Mouse (Mus musculus): ENCODE measurements around the gene Srrm4. TPM values are rescaled to one million over a fixed set of nuclear protein-coding genes. Genes with fewer than 3 reads are reported as not detected.
"Not testable (repeated sequence)": the region's sequence is repeated elsewhere in the genome, so short reads cannot be mapped to it uniquely, and the experiment has no call there.

The Srrm4 gene
- polyA plus RNA-seq, 1 experiment from 2014 or later, result 0.27 TPM

DNA sequence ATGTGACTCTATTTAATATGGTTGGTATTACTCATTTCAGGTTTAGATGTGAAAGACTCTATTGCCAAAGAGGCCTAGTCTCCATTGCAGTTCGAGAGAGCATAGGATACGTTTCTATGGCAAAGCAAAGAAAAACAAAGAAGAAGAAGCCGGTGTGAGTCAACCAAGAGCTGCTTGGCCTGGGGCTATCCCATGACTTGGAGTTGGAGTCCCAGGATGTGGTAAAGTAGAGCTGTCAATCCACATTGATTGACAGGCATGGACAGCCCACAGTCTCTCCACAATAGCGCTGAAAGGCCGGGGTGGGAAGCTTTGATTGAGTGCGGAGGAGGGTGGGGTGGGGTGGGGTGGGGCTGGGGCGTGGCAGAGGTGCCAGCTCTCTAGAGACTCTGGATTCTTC is 158.7 kb downstream of the Srrm4 start:
- H3K4me1 ChIP-seq, result no peaks in the 10 kb centered on the region
- WGBS, result 57% methylated on average over 7 of the region's 7 CpGs
- no peak overlapping the region for H3K4me2 ChIP-seq
- H3K9ac ChIP-seq, result no peak overlapping the region
- H3K4me3 ChIP-seq, result no peak overlapping the region
- no peaks in the 10 kb centered on the region for H3K36me3 ChIP-seq
- H3K9me3 ChIP-seq, result no peaks in the 10 kb centered on the region
- H3K27me3 ChIP-seq, result no peaks in the 10 kb centered on the region
- H3K27ac ChIP-seq, result no peak overlapping the region
- ATAC-seq (ENCODE audit: borderline replicate concordance, extremely low read depth, low FRiP score, low TSS enrichment), result no peak

DNA sequence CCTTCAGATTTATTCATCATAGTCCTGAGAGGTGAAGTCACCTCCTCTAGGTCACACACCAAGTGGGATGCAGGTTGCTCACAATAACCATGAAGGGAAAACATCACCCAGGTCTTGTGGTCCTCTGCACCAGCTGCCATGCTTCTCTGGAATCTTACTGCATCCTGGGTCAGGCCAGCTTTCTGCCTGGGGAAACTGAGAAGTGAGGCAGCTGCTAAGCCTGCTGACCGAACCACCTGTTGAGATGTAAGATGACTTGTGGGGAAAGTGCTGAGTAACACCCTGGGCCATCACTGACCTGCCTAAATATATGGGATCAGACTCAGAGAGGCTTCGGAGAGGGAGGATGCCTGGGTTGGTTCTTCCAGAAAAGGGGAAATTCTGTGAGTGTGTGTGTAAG is 164.9 kb downstream of the Srrm4 start:
- H3K36me3 ChIP-seq, result no peaks in the 10 kb centered on the region
- peaks cover 16% of the 10 kb centered on the region for H3K4me1 ChIP-seq
- no peak overlapping the region for H3K4me2 ChIP-seq
- H3K4me3 ChIP-seq, result no peak overlapping the region
- 73% methylated on average over 2 of the region's 2 CpGs for WGBS
- no peak for ATAC-seq (ENCODE audit: borderline replicate concordance, extremely low read depth, low FRiP score, low TSS enrichment)
- no peaks in the 10 kb centered on the region for H3K27me3 ChIP-seq
- H3K27ac ChIP-seq, result no peak overlapping the region
- H3K9me3 ChIP-seq, result no peaks in the 10 kb centered on the region
- no peak overlapping the region for H3K9ac ChIP-seq

DNA sequence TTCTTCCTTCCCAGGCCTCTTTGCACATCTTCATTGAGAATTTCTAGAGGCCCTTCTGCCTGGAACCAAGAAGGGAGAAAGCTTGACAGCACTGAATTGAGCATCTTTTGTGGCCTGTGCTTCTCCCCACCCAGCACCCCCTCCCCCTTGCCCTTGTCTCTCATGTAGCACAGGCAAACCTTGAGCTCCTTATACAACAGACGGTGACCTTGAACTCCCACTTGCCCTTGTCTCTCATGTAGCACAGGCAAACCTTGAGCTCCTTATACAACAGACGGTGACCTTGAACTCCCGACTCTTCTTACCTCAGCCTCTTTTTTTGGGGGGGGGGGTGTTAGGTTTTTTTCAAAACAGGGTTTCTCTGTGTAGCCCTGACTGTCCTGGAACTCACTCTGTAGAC is 165.9 kb downstream of the Srrm4 start:
- not testable (repeated sequence) for H3K9me3 ChIP-seq; H3K4me2 ChIP-seq; H3K27ac ChIP-seq; H3K4me3 ChIP-seq; ATAC-seq (ENCODE audit: borderline replicate concordance, extremely low read depth, low FRiP score, low TSS enrichment); H3K27me3 ChIP-seq; H3K36me3 ChIP-seq; H3K9ac ChIP-seq
- 82% methylated on average over 3 of the region's 3 CpGs for WGBS
- peaks cover 23% of the 10 kb centered on the region for H3K4me1 ChIP-seq

DNA sequence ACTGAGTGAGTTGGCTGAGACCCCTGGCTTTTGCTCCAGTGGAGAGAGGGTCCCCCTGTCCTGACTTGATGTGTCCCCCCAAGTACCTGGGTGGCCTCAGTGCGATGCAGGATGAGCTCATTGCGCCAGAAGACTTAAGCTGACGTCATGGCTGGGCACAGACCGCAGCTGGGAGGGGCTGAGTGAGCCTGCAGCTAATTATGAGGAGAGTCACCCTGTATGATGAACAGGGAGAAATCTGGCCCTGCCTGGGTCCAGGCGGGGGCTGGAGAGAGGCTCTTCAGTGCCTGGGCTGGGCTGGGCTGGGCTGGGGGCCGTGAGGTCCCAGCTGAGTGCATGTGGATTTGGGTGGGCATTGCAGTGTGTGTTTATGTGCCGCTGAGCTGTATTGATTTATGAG is 166.3 kb downstream of the Srrm4 start:
- H3K4me2 ChIP-seq, result no peak overlapping the region
- 45% methylated on average over 7 of the region's 7 CpGs for whole genome bisulfite sequencing
- no peak overlapping the region for H3K9ac ChIP-seq
- no peak overlapping the region for H3K27ac ChIP-seq
- no peaks in the 10 kb centered on the region for H3K9me3 ChIP-seq
- no peaks in the 10 kb centered on the region for H3K27me3 ChIP-seq
- no peaks in the 10 kb centered on the region for H3K36me3 ChIP-seq
- peaks cover 27% of the 10 kb centered on the region for H3K4me1 ChIP-seq
- no peak overlapping the region for H3K4me3 ChIP-seq
- ATAC-seq (ENCODE audit: borderline replicate concordance, extremely low read depth, low FRiP score, low TSS enrichment), result no peak

DNA sequence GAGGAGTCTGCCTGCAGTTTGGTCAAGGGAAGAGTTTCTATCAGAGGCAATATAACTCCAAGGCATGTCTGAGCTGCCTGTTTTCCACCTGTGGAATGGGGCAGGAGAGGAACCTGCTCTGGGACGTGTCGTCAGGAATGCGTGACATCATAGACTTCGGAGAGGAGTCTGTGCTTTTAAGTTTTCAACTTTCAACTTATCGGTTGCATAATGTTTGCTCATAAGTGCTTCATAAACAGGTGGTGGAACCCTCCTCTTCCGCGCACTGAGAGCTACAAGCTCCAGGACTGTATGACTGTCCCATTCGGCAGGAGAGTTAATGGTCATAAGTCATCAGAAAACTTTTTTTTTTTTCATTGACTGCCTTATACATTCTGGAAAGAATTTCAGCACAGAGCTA is 167.9 kb downstream of the Srrm4 start:
- H3K4me2 ChIP-seq, result no peak overlapping the region
- H3K4me3 ChIP-seq, result no peak overlapping the region
- H3K36me3 ChIP-seq, result no peaks in the 10 kb centered on the region
- no peaks in the 10 kb centered on the region for H3K27me3 ChIP-seq
- H3K27ac ChIP-seq, result no peak overlapping the region
- H3K9ac ChIP-seq, result no peak overlapping the region
- H3K9me3 ChIP-seq, result no peaks in the 10 kb centered on the region
- ATAC-seq (ENCODE audit: borderline replicate concordance, extremely low read depth, low FRiP score, low TSS enrichment), result no peak
- WGBS, result 55% methylated on average over 8 of the region's 8 CpGs
- H3K4me1 ChIP-seq, result peaks cover 42% of the 10 kb centered on the region

DNA sequence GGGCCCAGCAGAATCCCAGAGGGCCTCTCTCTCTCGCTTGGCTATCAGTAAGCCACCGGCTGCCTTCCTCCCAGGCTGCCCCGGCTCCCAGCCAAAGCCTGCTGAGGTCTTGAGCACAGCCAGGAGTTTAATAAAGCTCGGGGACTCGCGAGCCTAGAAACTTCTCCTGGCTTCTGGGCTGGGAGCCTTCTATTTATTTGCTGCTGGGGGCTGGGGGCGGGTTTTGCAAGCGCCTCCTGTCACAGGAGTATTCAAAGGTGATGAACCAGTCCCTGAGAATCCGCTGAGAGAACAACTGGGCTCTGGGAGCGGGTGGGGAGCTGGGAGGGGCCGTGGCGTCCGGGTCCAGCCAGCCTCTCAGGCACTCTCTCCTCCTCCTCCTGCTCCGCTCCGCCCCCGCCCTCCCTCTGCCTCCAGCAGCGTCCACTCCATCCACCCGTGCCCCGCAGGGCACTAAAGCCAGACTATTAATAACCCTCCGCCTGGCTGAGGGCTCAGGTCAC is 168.9 kb downstream of the Srrm4 start, which contains the start of gene Hspb8:
TSS of gene Hspb8 (minus strand) at position 166 of the 503 bp plus-strand sequence.
- no peaks in the 10 kb centered on the region for H3K27me3 ChIP-seq
- no peaks in the 10 kb centered on the region for H3K36me3 ChIP-seq
- peak within 1 kb of the TSS; percentile 81 for H3K27ac ChIP-seq
- under 1% methylated on average over 20 of the region's 20 CpGs for WGBS
- ATAC-seq (ENCODE audit: borderline replicate concordance, extremely low read depth, low FRiP score, low TSS enrichment), result peak; percentile 83
- peak within 1 kb of the TSS; percentile 52 for H3K9ac ChIP-seq
- peak within 1 kb of the TSS; percentile 41 for H3K4me3 ChIP-seq
- H3K9me3 ChIP-seq, result no peaks in the 10 kb centered on the region
- H3K4me2 ChIP-seq, result peak within 1 kb of the TSS; percentile 75
- peaks cover 47% of the 10 kb centered on the region for H3K4me1 ChIP-seq

DNA sequence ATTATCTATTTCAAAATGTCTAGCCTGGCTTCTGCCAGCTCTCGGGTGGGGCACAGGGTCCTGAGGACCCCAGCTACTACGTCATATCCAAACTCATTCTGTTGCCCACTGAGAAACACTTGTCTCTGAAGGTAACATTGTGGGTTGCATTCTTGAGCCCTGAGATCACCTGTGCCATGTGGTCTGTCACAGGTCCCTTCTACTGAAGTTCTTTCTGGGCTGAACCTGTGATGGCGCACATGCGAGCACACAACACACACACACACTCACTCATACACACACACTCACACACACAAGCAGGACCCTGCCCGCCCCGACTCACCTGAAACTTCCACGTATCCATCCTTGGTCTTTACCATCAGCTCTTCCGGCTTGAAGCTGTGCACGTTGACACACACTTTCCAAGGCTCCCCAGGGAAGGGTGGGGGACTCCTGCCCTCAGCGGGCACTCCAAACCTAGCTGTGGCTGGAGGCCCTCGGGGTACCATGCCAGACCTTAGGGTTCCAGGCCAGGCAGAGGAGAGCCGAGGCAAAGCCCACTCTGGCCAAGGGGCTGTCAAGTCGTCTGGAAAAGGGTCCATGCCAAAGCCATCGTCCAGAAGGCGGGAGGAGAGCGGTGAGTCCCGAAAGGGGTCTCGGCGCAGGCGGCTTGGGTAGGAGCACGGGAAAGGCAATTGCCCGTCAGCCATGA is 169.7 kb downstream of the Srrm4 start:
- H3K36me3 ChIP-seq, result no peaks in the 10 kb centered on the region
- peak overlapping the region; percentile 52 for H3K9ac ChIP-seq
- H3K4me1 ChIP-seq, result peaks cover 47% of the 10 kb centered on the region
- H3K27me3 ChIP-seq, result no peaks in the 10 kb centered on the region
- ATAC-seq (ENCODE audit: borderline replicate concordance, extremely low read depth, low FRiP score, low TSS enrichment), result no peak
- H3K4me2 ChIP-seq, result peak overlapping the region; percentile 75
- peak overlapping the region; percentile 41 for H3K4me3 ChIP-seq
- no peaks in the 10 kb centered on the region for H3K9me3 ChIP-seq
- H3K27ac ChIP-seq, result peak overlapping the region; percentile 81
- 36% methylated on average over 22 of the region's 22 CpGs for WGBS

DNA sequence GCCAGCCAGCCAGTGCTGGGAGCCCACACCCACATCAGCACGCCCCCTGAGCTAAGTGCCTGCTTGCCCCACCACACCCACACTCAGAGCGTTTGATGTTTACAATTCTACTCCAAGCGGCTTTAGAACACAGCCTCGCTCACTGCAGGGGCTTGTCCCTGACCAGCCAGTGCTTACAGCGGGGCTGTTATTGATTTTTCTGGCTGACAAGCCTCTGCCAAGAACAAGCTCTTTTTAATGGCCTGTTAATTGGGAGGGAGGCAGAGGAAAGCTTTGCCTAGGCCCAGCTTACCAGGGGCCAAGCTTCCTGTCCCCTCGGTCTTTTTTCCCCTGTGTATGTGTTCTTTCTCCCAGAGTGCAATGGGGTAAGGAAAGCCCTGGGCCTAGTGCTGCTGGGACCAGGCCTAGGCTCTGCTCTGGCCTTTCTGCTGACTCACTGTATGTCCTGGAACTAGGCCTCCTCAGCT is 170.8 kb downstream of the Srrm4 start:
- Histone ChIP-seq H3K4me3 (peak overlapping the region; percentile 14), H3K27me3 (no peaks in the 10 kb centered on the region), H3K4me1 (peaks cover 50% of the 10 kb centered on the region), H3K9me3 (no peaks in the 10 kb centered on the region), H3K27ac (peak overlapping the region; percentile 91), H3K4me2 (peak overlapping the region; percentile 48), H3K36me3 (no peaks in the 10 kb centered on the region), H3K9ac (peak overlapping the region; percentile 42; the same call in 1 of the 2 replicates)
- 7% methylated on average over 6 of the region's 6 CpGs for WGBS
- ATAC-seq (ENCODE audit: borderline replicate concordance, extremely low read depth, low FRiP score, low TSS enrichment), result peak; percentile 66

DNA sequence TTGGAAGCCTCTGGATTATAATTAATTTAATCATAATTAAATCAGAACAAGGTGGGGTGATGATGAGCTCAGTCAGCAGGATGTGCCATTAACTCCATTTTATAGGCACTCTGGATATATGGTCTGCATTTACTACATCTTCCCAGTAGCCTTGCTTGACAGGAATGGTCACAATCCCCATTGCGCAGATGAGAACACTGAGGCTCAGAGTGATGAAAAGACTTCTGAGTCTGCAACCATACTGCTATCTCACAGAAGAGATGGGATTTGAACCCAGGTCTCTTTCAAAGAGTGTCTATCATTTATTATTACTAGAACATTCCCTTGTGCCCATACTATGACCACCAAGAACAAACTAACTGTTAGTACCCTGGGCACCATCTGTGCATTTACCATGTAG is 171.4 kb downstream of the Srrm4 start:
- no peak overlapping the region for H3K9ac ChIP-seq
- no peak for ATAC-seq (ENCODE audit: borderline replicate concordance, extremely low read depth, low FRiP score, low TSS enrichment)
- H3K27me3 ChIP-seq, result no peaks in the 10 kb centered on the region
- H3K4me3 ChIP-seq, result peak overlapping the region; percentile 14
- no peaks in the 10 kb centered on the region for H3K9me3 ChIP-seq
- H3K27ac ChIP-seq, result peak overlapping the region; percentile 91
- WGBS, result 93% methylated on average over 1 of the region's 1 CpGs
- no peaks in the 10 kb centered on the region for H3K36me3 ChIP-seq
- peaks cover 51% of the 10 kb centered on the region for H3K4me1 ChIP-seq
- peak overlapping the region; percentile 48 for H3K4me2 ChIP-seq

DNA sequence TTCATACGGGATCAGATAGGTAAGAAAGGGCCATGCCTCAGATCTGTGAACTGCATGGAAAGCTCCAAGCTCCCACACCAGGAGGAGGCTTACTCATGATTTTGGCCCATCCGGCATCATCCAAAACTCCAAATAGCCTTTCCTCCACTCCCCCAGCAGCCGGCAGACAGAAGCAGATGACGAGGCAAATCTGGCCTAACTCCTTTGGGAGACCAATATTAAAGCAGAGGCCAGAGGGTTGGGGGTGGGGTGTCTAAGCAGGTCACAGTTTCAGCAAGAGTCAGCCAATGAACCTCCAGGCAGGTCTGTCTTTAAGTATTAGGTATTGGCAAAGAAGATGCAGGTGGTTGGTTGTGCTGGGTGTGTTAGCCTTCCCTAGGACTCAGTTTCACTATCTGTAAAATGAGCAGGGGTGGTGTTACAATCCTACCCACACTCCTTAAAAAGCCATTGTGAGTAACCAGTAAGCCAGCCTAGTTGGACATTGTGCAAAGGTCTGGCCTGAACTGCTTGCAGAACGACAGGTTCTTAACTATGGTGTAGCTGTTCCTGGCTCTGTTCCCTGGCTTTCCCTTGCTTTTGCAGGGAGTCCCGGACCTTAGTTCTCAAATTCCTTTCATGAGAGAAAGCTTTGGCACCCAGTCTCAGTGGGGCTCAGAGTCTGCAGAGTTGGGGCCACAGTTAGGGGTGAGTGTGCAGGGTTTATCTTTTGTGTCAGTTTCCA is 172.1 kb downstream of the Srrm4 start:
- Histone ChIP-seq H3K9me3 (no peaks in the 10 kb centered on the region), H3K4me1 (peaks cover 55% of the 10 kb centered on the region), H3K27me3 (no peaks in the 10 kb centered on the region), H3K36me3 (0 out of 2 replicates have a peak, but pooled peaks cover 1% of the 10 kb centered on the region), H3K9ac (no peak overlapping the region), H3K4me3 (no peak overlapping the region), H3K4me2 (peak overlapping the region; percentile 48; the same call in 1 of the 2 replicates), H3K27ac (peak overlapping the region; percentile 45)
- WGBS, result 62% methylated on average over 6 of the region's 6 CpGs
- ATAC-seq (ENCODE audit: borderline replicate concordance, extremely low read depth, low FRiP score, low TSS enrichment), result no peak

DNA sequence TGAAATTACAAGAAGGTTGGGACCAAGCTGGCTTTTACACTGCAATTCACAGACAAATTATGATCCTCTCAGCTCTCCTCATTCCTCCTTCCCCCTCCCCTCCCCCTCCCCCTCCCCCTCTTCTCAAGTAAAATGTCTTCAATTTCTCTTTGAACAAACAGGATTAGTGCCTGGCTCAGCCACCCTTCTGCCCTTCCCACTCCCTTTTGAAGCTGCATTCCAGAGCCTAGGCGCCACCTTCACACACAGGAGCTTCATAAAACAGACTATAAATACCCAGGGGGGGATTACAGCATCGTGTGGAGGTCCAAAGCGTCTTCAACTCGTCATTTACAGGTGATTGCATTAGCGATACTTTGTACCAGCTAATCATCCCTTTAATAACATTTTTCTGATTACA is 175.4 kb downstream of the Srrm4 start:
- Histone ChIP-seq H3K27me3 (no peaks in the 10 kb centered on the region), H3K9ac (no peak overlapping the region), H3K27ac (peak overlapping the region; percentile 65), H3K36me3 (0 out of 2 replicates have a peak, but pooled peaks cover 4% of the 10 kb centered on the region), H3K4me1 (peaks cover 45% of the 10 kb centered on the region), H3K4me3 (no peak overlapping the region), H3K4me2 (no peak overlapping the region), H3K9me3 (no peaks in the 10 kb centered on the region)
- no peak for ATAC-seq (ENCODE audit: borderline replicate concordance, extremely low read depth, low FRiP score, low TSS enrichment)
- WGBS, result 19% methylated on average over 5 of the region's 5 CpGs
